Mouse (Mus musculus): ENCODE measurements around the gene Oaz3. TPM values are rescaled to one million over a fixed set of nuclear protein-coding genes. Genes with fewer than 3 reads are reported as not detected.

Oaz3 gene
- not detected for total RNA-seq (2021)

DNA sequence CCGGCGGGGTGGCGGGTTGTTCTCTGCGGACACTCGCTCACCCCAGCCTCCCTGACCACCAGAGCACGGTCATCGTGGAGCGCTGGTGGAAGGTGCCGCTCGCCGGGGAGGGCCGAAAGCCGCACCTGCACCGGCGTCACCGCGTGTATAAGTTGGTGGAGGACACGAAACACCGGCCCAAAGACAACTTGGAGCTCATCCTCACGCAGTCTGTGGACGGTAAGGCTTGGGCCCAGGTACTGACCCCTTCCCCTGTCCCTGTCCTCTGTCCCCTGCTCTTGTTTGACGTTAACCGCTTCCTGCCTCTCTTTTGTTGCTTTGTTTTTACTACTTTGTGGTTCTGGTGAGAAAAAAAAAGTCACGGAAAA, at the start of gene Oaz3:
Oaz3 (minus strand) TSS at position 319 of the 368 bp plus-strand sequence.
- no peak for DNase-seq
- intact Hi-C loops (cut with DNase I): loop anchor here (10.0 kb wide), 1 partner anchor 79 kb away; the partner anchor contains the start of gene C2cd4d

DNA sequence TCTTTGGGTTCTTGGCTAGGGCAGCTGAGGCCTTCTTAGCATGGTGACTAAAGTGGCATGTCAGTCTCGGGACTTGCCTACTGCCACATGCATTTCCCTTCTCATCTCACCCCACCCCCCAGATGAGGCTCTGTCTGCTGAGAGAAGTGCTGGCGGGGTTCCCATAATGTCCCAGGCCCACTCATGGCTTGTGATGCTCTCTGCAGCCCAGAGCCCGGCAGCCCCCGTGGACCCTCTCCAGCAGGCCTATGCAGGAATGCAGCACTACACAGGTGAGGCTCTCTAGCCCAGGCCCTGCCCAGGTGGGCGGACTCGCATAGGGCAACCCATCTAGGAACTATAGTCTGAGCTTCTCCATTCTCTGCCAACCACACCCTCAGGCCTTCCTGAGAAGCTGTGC, 43.9 kb upstream of the Oaz3 start:
- DNase-seq: no peak
- intact Hi-C loops (cut with DNase I): no loop called here

DNA sequence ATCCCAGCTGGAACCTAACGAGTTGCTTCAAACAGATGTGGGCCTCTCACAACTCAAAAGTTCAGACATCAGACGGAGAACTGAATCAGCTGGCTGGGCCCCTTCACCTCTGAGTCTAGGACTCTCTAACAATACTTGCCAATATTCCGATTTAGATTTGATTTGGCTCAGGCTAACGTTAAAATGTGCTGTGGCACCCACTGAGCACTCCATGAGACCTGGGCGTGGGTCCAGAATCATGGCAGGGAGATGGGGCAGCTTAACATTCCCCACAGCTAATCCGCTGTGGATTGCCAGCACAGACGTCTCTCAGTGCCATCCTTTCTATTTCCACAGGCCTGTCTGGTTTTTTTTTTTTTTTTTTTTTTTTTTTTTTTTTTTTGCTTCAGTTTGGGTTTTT, 42.2 kb upstream of the Oaz3 start:
- peak; percentile 57 for DNase-seq
- intact Hi-C loops (cut with DNase I): no loop called here

DNA sequence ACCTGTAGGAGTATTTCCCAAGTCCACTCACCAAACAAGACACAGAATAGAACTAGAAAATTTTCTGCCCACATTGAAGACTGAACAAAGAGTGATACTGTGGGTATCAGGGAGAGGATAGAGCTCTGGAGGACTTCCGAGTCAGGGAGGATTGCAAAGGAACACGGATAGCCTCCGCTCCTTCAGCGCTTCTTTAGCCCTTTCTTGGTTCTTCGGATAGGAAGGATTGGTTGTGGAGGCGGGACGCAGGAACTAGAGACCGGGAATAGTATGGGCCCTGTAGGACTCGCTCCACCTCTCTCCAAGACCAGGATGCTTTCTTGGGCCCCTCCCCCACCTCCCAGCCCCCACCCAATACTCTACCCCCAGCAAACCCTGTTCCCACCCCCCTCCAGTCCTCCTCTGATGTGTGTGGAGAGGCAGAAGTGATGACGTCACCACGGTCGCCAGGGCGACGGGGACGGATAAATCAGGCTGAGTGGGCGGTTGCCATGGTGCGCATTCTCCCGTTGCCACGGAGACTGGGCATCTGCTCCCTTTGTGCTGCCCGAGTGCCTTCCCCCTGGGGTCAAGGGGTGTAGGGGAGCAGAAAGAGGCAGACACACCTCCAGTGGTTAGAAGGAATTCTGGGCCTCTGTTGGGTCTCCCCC, 40.2 kb upstream of the Oaz3 start:
- DNase-seq: peak; percentile 96
- intact Hi-C loops (cut with DNase I): no loop called here

DNA sequence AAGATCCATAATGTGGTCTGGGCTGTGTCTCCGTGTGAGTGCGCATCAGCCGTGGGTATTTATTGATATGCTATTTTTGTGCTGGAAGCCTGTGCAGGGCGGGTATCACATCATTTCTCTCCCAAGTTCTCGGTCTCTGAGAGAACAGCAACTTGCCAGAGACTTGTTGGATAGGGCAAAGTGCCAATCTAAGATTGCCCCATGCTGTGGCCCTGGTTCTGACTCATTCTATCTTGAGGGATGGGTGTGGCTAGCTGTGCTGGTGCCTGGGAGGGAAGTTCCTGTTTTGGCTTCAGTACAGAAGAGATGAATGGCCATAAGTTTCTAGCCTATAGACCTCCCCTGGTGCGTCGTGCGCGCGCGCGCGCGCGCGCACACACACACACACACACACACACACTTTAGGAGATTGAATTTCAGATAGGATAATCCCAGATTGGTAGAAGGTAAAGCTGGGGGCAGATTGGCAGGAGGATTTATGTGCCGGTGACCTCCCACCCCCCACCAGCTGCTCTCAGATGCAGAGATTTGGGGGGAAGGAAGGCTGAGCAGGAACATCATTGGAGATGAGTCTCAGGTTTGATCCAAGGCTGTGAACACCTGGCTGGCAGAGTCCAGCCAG, 39.2 kb upstream of the Oaz3 start:
- intact Hi-C loops (cut with DNase I): no loop called here
- DNase-seq: no peak

DNA sequence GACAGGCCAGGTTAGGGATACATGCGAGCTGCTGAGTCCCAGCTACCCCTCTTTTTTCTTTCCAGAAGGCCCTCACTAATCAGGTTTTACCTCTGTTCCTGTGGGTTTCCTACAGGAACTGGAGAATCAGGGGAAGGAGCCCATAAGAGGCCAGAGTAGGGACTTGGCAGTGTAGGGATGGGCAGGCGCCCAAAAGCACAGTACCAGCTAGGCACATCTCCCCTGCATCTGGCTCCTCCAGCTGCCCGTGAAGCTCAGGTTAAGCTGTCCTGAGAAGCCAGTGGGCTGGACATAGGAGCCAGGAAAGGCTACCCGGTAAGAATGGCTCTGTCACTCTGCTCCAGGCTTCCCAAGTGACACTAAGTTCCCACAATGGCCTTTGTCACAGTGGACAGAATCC, 37.7 kb upstream of the Oaz3 start:
- DNase-seq: no peak
- intact Hi-C loops (cut with DNase I): no loop called here

DNA sequence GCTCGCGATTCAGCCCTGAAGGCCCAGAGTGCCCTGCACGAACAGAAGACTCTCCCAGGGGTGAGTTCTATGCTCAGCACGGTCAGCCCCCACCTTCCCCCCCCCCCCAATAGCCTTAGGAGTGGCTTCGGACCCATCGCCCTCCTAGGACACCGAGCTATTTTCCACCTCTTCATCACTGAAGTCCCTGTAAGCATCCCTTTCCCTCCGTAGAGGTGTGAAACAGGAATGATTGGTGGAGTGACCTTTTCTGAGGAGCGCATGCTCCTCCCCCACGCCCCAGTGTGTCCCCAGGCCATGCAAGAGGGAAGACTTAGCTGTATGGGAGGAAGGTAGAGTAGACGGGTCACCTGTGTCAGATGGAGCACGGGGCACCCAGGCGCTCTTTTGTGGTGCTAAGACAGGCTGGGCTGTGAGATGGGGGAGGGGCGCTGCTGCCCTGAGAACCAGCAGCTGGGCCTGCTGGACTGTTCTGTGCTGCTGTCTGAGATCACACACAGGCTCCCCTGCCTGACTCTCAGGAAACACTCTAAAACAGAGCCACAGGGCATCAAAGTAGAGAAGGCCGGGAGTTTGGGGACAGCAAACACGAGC, 36.7 kb upstream of the Oaz3 start, which contains the start of gene Riiad1:
Riiad1 (minus strand) TSS at position 51 of the 594 bp plus-strand sequence.
- intact Hi-C loops (cut with DNase I): no loop called here
- no peak for DNase-seq

DNA sequence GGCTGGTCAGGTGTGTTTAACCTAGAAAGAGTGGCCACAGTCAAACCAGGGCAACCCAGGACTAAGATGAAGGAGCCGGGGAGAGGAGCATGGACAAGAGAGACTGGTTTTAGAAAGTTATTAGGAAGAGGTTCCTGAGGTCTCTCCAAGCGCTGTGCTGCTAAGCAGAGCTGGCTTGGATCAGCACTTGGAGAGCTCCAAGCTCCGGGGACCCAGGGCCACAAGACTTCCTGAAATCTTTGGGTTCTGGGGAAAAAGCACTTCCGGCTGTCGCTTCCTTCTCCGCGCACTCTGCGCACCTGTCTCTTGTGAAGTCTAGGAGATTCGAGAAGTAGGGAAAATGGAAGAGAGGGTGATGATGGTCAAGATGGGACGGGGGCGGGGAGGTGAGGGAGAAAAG, 35.8 kb upstream of the Oaz3 start:
- intact Hi-C loops (cut with DNase I): no loop called here

DNA sequence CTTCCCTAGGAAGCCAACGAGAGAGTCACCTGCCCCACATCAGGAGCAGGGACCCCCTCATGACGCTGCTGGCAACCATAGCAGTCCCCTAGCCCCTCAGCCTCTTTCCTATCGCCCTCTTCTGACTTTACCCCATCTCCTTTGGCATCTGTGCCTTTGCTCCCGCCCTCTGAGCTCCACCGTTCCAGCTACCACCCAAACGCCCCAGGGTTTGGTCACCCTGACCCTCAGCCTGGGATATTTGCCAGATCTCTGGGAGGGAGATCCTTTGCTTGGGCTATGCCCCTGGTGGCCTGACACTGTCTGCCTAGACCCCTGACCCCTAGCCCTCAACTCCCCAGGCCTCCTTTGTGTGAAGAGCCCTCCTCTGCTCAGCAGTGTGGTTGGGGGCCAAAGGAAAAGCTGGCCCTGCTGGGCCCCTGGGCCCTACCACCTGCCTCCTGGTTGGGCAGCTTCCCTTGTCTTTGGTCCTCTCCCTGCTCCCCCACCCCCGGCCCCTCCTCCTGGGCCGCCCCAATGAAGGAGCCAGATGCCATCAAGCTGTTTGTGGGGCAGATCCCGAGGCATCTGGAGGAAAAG, 35.0 kb upstream of the Oaz3 start:
- intact Hi-C loops (cut with DNase I): no loop called here
- peak; percentile 42 for DNase-seq

More for the DNA sequence above, 35.8 kb upstream of the Oaz3 start:
- no peak for DNase-seq

DNA sequence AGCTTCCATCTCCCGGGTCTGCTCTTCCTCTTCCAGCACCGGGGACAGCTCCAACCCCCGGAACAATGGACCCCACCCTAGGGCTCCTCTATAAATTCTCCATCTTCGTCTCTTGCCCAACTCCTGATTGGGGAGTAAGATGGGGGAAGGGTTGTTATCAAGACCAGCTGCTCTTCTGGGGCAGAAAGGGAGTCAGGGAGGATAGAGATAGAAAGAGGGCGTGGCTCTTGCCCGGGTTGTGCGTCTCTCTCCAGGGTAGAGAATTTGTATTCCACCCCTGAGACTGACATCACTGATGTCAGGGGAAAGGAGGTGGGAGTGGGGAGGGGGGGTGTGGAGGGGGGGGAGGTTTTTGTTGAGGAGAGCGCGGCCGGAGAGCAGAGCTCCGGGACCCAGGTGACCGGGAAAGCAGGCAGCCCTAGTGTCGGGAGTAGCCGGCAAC, 34.3 kb upstream of the Oaz3 start, which contains the start of gene Celf3:
Celf3 (plus strand) TSS at position 315 of the 442 bp plus-strand sequence.
- intact Hi-C loops (cut with DNase I): no loop called here
- DNase-seq: peak; percentile 79

DNA sequence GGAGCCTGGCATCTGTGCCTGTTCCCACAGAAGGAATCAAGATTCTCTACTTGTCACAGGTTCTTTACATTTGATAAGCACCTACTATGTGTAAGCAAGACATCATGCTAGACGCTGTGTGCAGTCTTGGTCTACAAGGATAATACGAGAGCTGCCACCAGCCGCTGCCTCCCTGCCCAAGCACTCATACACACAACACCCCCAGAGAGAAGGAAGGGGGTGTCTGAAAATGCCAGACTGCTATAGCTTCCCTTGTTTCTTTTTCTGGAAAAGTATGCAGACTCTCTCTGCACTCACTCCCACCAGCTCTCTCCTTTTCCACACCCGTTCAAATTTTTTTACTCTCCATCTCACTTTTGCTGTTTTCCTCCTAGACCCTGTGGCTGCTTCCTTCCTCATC, 33.7 kb upstream of the Oaz3 start:
- no peak for DNase-seq
- intact Hi-C loops (cut with DNase I): no loop called here

DNA sequence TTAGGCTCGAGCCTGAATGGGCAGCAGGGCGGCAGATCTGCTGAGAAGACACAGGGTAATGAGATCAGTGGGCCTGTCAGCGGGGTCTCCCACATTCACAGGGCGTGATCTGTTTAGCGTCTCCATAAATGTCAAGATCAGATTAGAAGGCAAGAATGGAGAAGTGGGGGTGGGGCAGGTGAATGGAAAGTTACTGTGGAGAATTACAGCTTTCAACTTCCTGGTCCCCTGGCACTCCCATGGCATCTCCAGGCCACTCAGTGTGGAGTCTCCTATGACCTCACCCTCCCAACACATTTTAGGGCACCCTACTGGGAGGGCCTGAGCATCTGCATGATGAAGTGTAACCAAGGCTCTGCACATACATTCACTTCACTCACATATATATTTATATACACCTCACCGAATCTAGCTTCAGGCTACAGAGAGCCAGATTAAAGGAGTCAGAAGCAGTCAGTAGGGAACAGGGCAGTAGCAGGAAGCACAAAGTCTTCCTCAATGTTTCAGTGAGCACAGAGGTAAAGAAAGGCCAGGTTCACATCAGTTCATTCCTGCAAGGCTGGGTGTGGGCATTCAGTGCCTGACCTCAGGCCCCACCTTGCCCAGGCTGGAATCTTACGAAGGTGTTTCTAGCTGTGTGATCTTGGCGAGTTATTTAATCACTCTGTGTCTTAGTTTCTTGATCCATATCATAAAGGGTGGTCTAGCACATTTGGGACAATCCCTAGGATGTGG, 32.8 kb upstream of the Oaz3 start:
- intact Hi-C loops (cut with DNase I): no loop called here
- DNase-seq: no peak

DNA sequence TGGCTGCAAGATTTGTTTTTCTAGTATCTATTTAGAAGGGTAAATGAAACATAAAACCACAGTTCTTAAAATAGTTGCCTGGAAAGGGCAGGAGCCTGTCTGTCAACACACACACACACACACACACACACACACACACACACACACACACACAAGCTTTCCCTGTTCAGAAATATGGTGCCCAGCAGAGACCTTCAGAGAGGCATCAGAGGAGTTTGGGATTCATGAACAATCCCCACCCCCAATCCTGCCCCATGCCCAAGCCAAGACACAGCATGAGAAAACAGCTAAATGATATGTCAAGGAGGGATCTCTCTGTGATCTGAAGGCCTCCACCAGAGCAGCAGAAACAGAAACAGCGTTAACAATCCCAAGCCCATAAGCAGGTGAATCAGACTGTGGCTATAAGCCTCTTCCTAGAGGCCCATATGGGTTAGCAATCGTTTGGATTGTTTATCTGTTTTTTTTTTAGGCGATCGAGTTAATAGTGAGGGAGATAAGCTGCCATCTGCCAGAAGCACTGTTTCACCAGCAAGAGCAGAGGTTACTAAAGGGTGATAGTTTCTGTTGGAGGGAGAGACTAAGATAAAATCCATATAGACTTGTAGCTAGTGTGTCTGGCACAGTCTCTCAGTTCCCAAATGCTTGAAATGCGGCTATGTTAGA, 30.0 kb upstream of the Oaz3 start:
- intact Hi-C loops (cut with DNase I): no loop called here
- no peak for DNase-seq

DNA sequence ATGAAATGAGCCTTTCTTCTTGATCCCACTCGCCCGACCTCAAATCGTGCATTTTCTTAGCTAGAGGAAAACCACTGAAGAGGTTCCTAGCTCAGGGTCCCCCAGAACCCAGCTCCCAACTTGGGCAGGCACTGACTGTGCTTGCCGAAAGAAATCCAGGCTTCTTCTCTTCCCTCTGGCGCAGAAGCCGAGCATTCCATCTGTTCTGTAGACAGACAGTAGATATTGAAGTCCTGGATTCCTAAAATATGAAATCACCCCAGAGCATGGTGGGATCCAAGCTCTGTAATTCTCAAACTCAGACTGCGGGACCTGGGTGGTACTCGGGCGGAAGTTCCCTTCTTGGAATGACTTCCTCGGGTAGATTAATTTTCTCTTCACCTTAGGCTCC, 29.4 kb upstream of the Oaz3 start:
- no peak for DNase-seq
- intact Hi-C loops (cut with DNase I): no loop called here

DNA sequence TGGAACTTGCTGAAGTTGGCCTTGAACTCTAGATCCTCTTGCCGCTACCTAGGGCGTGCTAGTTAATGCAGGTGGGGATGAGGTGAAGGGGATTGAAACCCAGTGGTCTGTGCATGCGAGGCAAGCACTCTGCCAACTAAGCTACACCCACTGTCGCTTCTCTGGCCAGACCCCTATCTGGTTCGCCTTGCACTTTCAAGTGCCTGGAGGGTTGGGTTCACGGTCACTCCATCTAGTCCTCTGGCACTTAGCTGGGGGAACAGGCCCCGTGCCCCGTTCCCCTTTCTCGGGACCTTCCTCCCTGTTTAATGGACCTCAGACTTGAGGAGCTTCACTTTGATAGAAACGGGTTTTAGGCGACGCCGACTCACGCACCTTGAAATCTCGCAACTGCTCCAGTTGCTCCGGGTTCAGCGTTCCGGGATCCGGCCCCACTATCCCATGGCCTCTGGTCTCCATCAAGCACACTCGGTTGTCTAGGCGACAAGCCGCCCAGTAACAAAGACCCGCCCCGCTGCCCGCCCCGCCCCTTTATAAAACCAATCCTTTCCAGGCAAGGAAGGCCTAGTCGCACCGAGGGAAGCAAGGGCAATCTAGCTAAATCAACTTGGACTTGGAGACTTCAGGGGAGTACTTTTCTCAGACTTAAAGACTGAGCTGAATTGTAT, 28.9 kb upstream of the Oaz3 start:
- DNase-seq: peak; percentile 49
- intact Hi-C loops (cut with DNase I): no loop called here

DNA sequence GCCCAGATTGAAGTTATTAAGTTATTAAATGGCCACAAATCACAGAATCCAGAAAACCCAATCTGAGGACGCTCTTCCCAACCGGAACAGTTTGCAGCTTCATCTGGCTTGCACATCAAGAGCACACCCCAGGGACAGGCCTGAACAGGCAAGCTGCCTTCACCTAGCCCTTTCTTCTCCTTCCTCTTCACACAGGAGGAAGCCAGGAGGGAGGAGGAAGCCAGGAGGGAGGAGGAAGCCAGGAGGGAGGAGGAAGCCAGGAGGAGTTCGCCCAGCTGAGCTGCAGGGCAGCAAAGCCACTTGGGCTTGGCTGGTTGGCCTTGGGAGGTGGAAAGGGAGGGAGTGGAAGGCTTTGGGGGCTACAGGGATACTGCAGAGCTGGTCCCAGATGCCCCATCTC, 25.2 kb upstream of the Oaz3 start:
- intact Hi-C loops (cut with DNase I): no loop called here
- no peak for DNase-seq

DNA sequence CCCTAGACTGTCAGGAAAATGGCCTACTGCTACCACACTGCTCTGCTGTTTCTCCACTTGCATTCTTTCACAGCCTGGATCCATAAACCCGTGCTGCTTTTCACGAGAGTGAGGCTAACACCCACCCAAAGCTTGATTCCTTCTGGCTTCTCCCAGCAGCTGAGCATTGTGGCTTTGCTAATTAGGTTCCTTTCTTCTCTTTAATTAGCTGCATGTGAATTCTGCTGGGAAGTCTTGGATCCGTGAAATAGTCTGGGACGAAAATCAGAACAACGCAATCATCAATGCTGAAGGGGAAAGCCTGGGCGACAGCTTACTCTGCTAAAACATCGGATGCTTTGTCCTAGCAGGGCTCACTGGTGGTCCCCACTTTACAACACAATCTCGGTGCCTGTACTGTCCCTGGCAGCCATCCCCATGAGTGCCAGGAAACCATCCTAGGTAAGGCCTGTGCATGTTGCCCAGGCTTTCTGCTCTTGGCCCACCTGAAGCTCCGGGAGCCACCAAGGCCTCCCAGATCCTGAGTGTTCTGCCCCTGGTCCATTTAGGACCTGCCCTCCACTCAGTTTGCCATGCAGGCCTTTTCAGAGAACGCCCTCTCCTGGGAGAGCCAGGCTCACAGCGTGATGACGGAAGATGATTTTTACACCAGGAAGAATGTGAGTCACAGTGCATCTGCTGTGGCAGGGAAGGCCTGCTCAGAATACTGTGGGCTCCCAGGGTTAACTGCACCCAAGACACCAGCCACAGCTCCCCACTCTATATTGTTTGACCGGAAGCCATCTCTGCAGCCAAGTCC, 22.1 kb upstream of the Oaz3 start:
- intact Hi-C loops (cut with DNase I): no loop called here

DNA sequence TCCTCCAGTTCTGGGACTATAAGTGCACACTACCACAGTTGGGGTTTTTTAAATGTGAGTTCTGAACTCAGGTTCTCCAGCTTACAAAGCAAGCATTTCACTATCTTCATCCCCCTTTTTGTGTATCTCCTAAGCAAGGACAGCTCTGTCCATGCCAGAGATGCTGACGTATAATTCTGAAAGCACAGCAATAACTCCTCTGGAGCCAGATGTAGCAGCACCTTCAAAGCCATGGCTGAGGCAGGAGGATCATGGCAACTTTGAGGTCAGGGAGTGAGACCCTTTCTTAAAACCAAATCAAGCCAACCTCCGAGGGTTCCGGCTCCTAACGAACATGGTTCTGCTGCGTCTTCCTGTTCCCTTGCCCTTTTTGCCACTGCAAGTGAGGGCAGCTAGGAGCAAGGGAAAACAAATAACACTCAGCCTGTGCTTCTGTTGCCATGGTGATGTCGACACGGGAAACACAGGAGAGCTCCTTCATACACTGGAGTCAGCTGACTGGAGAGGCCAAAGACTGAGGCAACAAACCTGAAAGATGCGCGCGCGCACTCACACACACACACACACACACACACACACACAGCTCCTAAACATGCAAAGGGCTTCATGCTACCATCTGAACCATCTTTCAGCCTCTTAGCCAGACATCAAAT, 20.3 kb upstream of the Oaz3 start:
- intact Hi-C loops (cut with DNase I): no loop called here
- no peak for DNase-seq

More for the DNA sequence above, 22.1 kb upstream of the Oaz3 start:
- no peak for DNase-seq

DNA sequence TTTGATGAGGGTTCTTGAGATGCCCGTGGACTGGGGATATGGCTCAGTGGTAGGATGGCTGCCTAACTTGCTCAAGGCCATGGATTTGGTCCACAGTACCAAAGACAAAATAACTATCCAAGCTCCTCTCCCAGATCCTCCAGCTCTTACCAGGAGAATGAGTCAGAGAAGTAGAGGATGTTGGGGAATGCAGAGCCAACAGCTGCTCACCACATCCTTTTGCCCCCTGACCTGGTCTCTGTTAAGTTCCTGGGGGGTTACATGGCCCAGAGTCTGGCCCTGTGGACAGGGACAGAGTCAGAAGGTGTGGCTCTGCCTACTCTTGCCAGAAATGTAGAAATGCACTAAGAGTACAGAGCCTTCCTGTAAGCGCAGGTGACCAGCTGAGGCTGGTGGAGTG, 16.1 kb upstream of the Oaz3 start:
- intact Hi-C loops (cut with DNase I): loop anchor here (5.0 kb wide), 2 partner anchors 42 to 122 kb away; partner anchors contain the start of gene Snx27
- no peak for DNase-seq

All from left cerebral cortex, postnatal 4 days (tissue).